ENCODE assay signal across 8 mouse cellular contexts in the genomic region with DNA sequence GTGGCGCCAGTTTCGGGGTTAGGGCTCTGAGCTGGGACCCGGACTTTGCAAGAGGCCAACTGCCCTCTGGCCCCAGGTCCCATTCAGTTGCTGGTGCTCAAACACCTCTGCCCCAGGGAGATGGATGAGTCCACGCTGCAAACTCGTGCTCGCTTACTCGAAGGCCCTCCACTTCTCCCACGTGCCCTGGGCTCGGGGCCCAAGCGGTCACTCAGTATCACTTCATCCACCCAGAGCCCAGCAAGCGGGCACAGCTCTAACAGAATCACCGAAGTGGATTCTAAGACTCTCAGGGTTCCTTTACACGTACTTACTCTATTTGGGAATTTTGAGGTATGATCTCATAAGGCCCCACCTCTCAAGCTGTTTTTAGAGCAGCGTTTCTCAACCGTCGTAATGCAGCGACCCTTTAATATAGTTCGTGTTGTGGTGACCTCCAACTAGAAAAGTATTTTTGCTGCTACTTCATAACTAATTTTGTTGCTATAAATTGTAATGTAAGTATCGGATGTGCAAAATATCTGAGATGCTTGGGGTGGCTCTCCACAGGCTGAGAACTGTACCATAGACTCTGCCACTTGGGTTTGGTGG. TPM values are rescaled to one million over a fixed set of nuclear protein-coding genes. Genes with fewer than 3 reads are reported as not detected.
DNase-seq lines count a peak whose midpoint lies in the region; ATAC-seq and TF ChIP-seq lines count a peak whose summit lies in the region.

No protein-coding gene starts in this region.

- H3K9ac ChIP-seq in intestine, embryonic 16.5 days (ENCODE audit: low read depth, low read length): peak overlapping the region; percentile 90
- peak overlapping the region; percentile 43; the same call in 1 of the 2 replicates for H3K9ac ChIP-seq in lung, postnatal 0 days (replicated peaks; ENCODE audit: low read depth)
- peak overlapping the region; percentile 92 for H3K9ac ChIP-seq in stomach, embryonic 14.5 days (replicated peaks; ENCODE audit: low read depth, low read length)

- peak; percentile 40 for TF ChIP-seq EP300 in lung, postnatal 0 days (IDR thresholded peaks at IDR 0.05)

- WGBS in thymus, adult 2 months: 23% methylated on average over 19 of the region's 19 CpGs
- WGBS in intestine, embryonic 16.5 days: 14% methylated on average over 19 of the region's 19 CpGs
- WGBS in lung, postnatal 0 days: 9% methylated on average over 19 of the region's 19 CpGs
- WGBS in stomach, embryonic 14.5 days: 14% methylated on average over 19 of the region's 19 CpGs

- H3K4me1 ChIP-seq in thymus, adult 2 months (replicated peaks; ENCODE audit: control insufficient read depth, insufficient read depth, low read length): peaks cover 6% of the 10 kb centered on the region
- H3K4me1 ChIP-seq in intestine, embryonic 16.5 days (ENCODE audit: control insufficient read depth, insufficient read depth, low read length): peaks cover 25% of the 10 kb centered on the region
- H3K4me1 ChIP-seq in lung, postnatal 0 days (ENCODE audit: insufficient read depth, low read depth, low read length): peaks cover 6% of the 10 kb centered on the region
- peaks cover 23% of the 10 kb centered on the region for H3K4me1 ChIP-seq in stomach, embryonic 14.5 days (ENCODE audit: control insufficient read depth, insufficient read depth, low read length)

- peak overlapping the region; percentile 77 for H3K4me2 ChIP-seq in intestine, embryonic 16.5 days (ENCODE audit: low read depth, low read length)
- peak overlapping the region; percentile 70 for H3K4me2 ChIP-seq in lung, postnatal 0 days (replicated peaks; ENCODE audit: low read depth, low read length)
- H3K4me2 ChIP-seq in stomach, embryonic 14.5 days (replicated peaks; ENCODE audit: low read depth, low read length): peak overlapping the region; percentile 79

- H3K36me3 ChIP-seq in thymus, adult 2 months (ENCODE audit: control insufficient read depth, insufficient read depth, low read length): no peaks in the 10 kb centered on the region
- no peaks in the 10 kb centered on the region for H3K36me3 ChIP-seq in intestine, embryonic 16.5 days (ENCODE audit: control insufficient read depth, insufficient read depth, low read length)
- no peaks in the 10 kb centered on the region for H3K36me3 ChIP-seq in lung, postnatal 0 days (ENCODE audit: insufficient read depth, low read length)
- no peaks in the 10 kb centered on the region; the same call in 1 of the 2 replicates for H3K36me3 ChIP-seq in stomach, embryonic 14.5 days (ENCODE audit: control insufficient read depth, insufficient read depth, low read length)

- H3K27ac ChIP-seq in thymus, adult 2 months (ENCODE audit: control insufficient read depth, insufficient read depth, low read length): peak overlapping the region; percentile 78; the same call in 1 of the 2 replicates
- H3K27ac ChIP-seq in intestine, embryonic 16.5 days (ENCODE audit: low read length): peak overlapping the region; percentile 99
- H3K27ac ChIP-seq in lung, postnatal 0 days (ENCODE audit: low read length): peak overlapping the region; percentile 100
- peak overlapping the region; percentile 97 for H3K27ac ChIP-seq in stomach, embryonic 14.5 days (ENCODE audit: low read length)

- peak; percentile 77 for DNase-seq in adrenal gland, postnatal 14 days
- no peak for DNase-seq in adrenal gland, adult 18-20 months (ENCODE audit: low spot score in 2 of 2)
- DNase-seq in thymus, adult 2 months: no peak
- DNase-seq in thymus, postnatal 14 days: no peak
- peak; percentile 91 for DNase-seq in lung, postnatal 0 days (ENCODE audit: low spot score)
- no peak for DNase-seq in cerebellum, postnatal 14 days

- H3K9me3 ChIP-seq in intestine, embryonic 16.5 days (ENCODE audit: control insufficient read depth, low read length): peaks cover 5% of the 10 kb centered on the region; the same call in 1 of the 2 replicates
- H3K9me3 ChIP-seq in lung, postnatal 0 days (ENCODE audit: low read length): 0 out of 2 replicates have a peak, but pooled peaks cover 4% of the 10 kb centered on the region
- peaks cover 4% of the 10 kb centered on the region; the same call in 1 of the 2 replicates for H3K9me3 ChIP-seq in stomach, embryonic 14.5 days (ENCODE audit: control insufficient read depth, low read depth, low read length)

- no peaks in the 10 kb centered on the region for H3K27me3 ChIP-seq in thymus, adult 2 months (ENCODE audit: control insufficient read depth, insufficient read depth, low read length)
- no peaks in the 10 kb centered on the region for H3K27me3 ChIP-seq in intestine, embryonic 16.5 days (replicated peaks; ENCODE audit: control insufficient read depth, insufficient read depth, low read length)
- H3K27me3 ChIP-seq in lung, postnatal 0 days (replicated peaks; ENCODE audit: insufficient read depth, low read length): no peaks in the 10 kb centered on the region
- H3K27me3 ChIP-seq in stomach, embryonic 14.5 days (ENCODE audit: control insufficient read depth, insufficient read depth, low read length): no peaks in the 10 kb centered on the region

- H3K4me3 ChIP-seq in thymus, adult 2 months (ENCODE audit: control insufficient read depth, insufficient read depth, low read length): peak overlapping the region; percentile 96
- peak overlapping the region; percentile 80 for H3K4me3 ChIP-seq in intestine, embryonic 16.5 days (ENCODE audit: low read length)
- H3K4me3 ChIP-seq in lung, postnatal 0 days (ENCODE audit: low read depth, low read length): peak overlapping the region; percentile 98
- peak overlapping the region; percentile 95 for H3K4me3 ChIP-seq in stomach, embryonic 14.5 days (ENCODE audit: low read depth, low read length)

- no peak for TF ChIP-seq CTCF in thymus, adult 2 months (IDR thresholded peaks at IDR 0.05; ENCODE audit: borderline replicate concordance, control insufficient read depth, extremely low read depth, insufficient read depth, low read length, poor library complexity)
- 0 out of 2 replicates have a peak, but pooled peaks have one; percentile 38 for TF ChIP-seq CTCF in lung, postnatal 0 days (IDR thresholded peaks at IDR 0.05)

- no peak for TF ChIP-seq POLR2A in thymus, adult 2 months (IDR thresholded peaks at IDR 0.05; ENCODE audit: control insufficient read depth, extremely low read depth, insufficient read depth, low read length, poor library complexity)

- ATAC-seq in intestine, embryonic 16.5 days: no peak
- peak; percentile 26 for ATAC-seq in lung, postnatal 0 days
- peak; percentile 3; the same call in 1 of the 2 replicates for ATAC-seq in stomach, embryonic 14.5 days (ENCODE audit: insufficient number of reproducible peaks, insufficient read depth, low FRiP score, low read depth)

RNA-seq across cellular contexts. Expression of a gene that starts 0.8 kb away (rescaled TPM):
- total RNA-seq in adrenal gland, postnatal 14 days (2021): 93.6 and 103 TPM in 2 replicates
- total RNA-seq in adrenal gland, adult 18-20 months (2021): 100 to 1,000 TPM; 102 to 116 TPM
- 38.4 and 42.2 TPM in 2 replicates for polyA plus RNA-seq in thymus, adult 2 months (2012; rRNA removed)
- polyA plus RNA-seq in intestine, embryonic 16.5 days (2015; fragmentation: Nextera tagmentation; extraction: Ambion mirVana): 112 and 115 TPM in 2 replicates
- 116 and 151 TPM in 2 replicates for polyA plus RNA-seq in lung, postnatal 0 days (2015; fragmentation: Nextera tagmentation; extraction: Ambion mirVana)
- polyA plus RNA-seq in stomach, embryonic 14.5 days (2014; fragmentation: Nextera tagmentation; extraction: Ambion mirVana): 88.4 and 92.8 TPM in 2 replicates

RNA-seq across cellular contexts. Expression of a gene that starts 46.2 kb away (rescaled TPM):
- 509 and 538 TPM in 2 replicates for total RNA-seq in adrenal gland, postnatal 14 days (2021)
- 100 to 1,000 TPM; 323 to 382 TPM for total RNA-seq in adrenal gland, adult 18-20 months (2021)
- polyA plus RNA-seq in thymus, adult 2 months (2012; rRNA removed): 45.4 and 47.2 TPM in 2 replicates
- 215 and 254 TPM in 2 replicates for polyA plus RNA-seq in intestine, embryonic 16.5 days (2015; fragmentation: Nextera tagmentation; extraction: Ambion mirVana)
- polyA plus RNA-seq in lung, postnatal 0 days (2015; fragmentation: Nextera tagmentation; extraction: Ambion mirVana): 114 and 129 TPM in 2 replicates
- polyA plus RNA-seq in stomach, embryonic 14.5 days (2014; fragmentation: Nextera tagmentation; extraction: Ambion mirVana): 247 and 253 TPM in 2 replicates

Comparison
In these comparisons a context has a peak if more than half of its experiments do, and no peak if none do; other contexts are left out.
1. DNase-seq: peak in adrenal gland, postnatal 14 days (single experiment) and lung, postnatal 0 days (single experiment); none in adrenal gland, adult 18-20 months (0 of 2), thymus, adult 2 months (single experiment), thymus, postnatal 14 days (single experiment) and cerebellum, postnatal 14 days (0 of 2).
2. Peak in every context shown above with its lines, with median percentiles within 50 percentile points of each other: H3K27ac ChIP-seq, H3K4me3 ChIP-seq, H3K4me2 ChIP-seq and H3K9ac ChIP-seq.